Mouse (Mus musculus): ENCODE measurements around the gene Idh1. TPM values are rescaled to one million over a fixed set of nuclear protein-coding genes. Genes with fewer than 3 reads are reported as not detected.

Idh1 gene
- polyA plus RNA-seq, 1 experiment: 44.7 TPM

DNA sequence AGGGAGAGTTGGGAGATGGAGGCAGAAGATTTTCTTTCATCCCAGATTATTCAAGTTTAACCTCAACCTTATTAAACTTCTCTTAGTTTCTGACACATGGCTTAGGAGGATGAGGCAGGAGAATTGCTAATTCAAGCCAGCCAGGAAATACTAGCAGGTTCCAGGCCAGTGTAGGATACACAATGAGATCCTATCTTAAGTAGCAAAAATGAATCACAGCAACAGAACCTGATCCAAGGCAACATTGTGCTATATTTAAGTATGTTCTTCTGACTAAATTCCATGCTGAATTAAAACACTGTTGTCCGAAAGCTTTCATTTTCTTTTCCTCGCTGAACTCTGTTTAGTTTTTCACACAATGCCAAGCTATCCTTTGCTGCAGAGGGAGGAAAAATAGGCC lies 6.9 kb upstream of the Idh1 start:
- Histone ChIP-seq H3K27me3 (ENCODE audit: control insufficient read depth, insufficient read depth, insufficient read length) (no peaks in the 10 kb centered on the region), H3ac (ENCODE audit: control insufficient read depth, insufficient read length) (no peak overlapping the region)

DNA sequence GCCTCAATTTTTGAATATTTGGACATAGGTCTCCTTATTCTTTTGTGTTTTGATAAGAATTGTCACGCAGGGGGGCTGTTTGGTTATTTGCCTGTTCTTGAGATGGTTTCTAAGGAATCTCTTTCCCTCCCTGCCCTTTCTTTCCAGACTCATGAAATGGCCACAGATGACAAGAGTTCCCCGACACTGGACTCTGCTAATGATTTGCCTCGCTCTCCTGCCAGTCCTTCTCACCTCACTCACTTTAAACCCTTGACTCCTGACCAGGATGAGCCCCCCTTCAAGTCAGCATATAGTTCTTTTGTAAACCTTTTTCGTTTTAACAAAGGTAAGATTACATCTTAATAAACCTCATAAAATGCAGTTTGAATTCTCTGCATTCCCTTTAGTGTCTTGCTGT lies 3.9 kb upstream of the Idh1 start:
- H3ac ChIP-seq (ENCODE audit: control insufficient read depth, insufficient read length): no peak overlapping the region

More for the DNA sequence above, 6.9 kb upstream of the Idh1 start:
- no peak overlapping the region for H3K4me3 ChIP-seq
- TF ChIP-seq SRF (IDR thresholded peaks at IDR 0.05; ENCODE audit: control insufficient read depth, insufficient read length, low read depth) (no peak), CEBPB (IDR thresholded peaks at IDR 0.05; ENCODE audit: insufficient read depth, poor library complexity, severe bottlenecking) (no peak), TCF3 (IDR thresholded peaks at IDR 0.05; ENCODE audit: insufficient read length, low read depth) (no peak)
- peaks cover 21% of the 10 kb centered on the region for H3K79me2 ChIP-seq (ENCODE audit: control insufficient read depth, insufficient read depth)
- peaks cover 23% of the 10 kb centered on the region for H3K36me3 ChIP-seq (ENCODE audit: control insufficient read depth, insufficient read depth)
- no peak overlapping the region for H3K4me2 ChIP-seq (ENCODE audit: low read depth)

GRCm38 (mm10) chr1:65187074-65187430 lies 752 bp upstream of the Idh1 start:
- peak overlapping the region; percentile 78 for H3K4me2 ChIP-seq (ENCODE audit: low read depth)
- H3ac ChIP-seq (ENCODE audit: control insufficient read depth, insufficient read length): peak overlapping the region; percentile 77
- peaks cover 3% of the 10 kb centered on the region for H3K36me3 ChIP-seq (ENCODE audit: control insufficient read depth, insufficient read depth)
- TF ChIP-seq USF1 (IDR thresholded peaks at IDR 0.05; ENCODE audit: low read depth) (no peak), POLR2AphosphoS2 (IDR thresholded peaks at IDR 0.05; ENCODE audit: insufficient read length, low read depth) (no peak), E2F4 (IDR thresholded peaks at IDR 0.05; ENCODE audit: insufficient read depth) (no peak), TCF12 (IDR thresholded peaks at IDR 0.05; ENCODE audit: insufficient read depth, poor library complexity, severe bottlenecking) (no peak), REST (IDR thresholded peaks at IDR 0.05; ENCODE audit: insufficient read depth, insufficient read length) (no peak), SRF (IDR thresholded peaks at IDR 0.05; ENCODE audit: control insufficient read depth, insufficient read length, low read depth) (no peak), POLR2A (IDR thresholded peaks at IDR 0.05; ENCODE audit: insufficient read length, low read depth) (no peak), CEBPB (IDR thresholded peaks at IDR 0.05; ENCODE audit: insufficient read depth, poor library complexity, severe bottlenecking) (no peak), MYOG (IDR thresholded peaks at IDR 0.05; ENCODE audit: control insufficient read depth in 1 of 3, insufficient read depth in 1 of 3, insufficient read length in 2 of 3, low read depth in 2 of 3) (no peak), MAX (IDR thresholded peaks at IDR 0.05; ENCODE audit: low read depth) (no peak), MYOD1 (IDR thresholded peaks at IDR 0.05; ENCODE audit: control insufficient read depth in 1 of 3, insufficient read length in 2 of 3, low read depth in 2 of 3) (no peak)
- peak overlapping the region; percentile 36 for H3K4me3 ChIP-seq
- H3K27me3 ChIP-seq (ENCODE audit: control insufficient read depth, insufficient read depth, insufficient read length): no peaks in the 10 kb centered on the region
- H3K79me2 ChIP-seq (ENCODE audit: control insufficient read depth, insufficient read depth): peaks cover 35% of the 10 kb centered on the region

More for the DNA sequence above, 3.9 kb upstream of the Idh1 start:
- Histone ChIP-seq H3K79me2 (ENCODE audit: control insufficient read depth, insufficient read depth) (peaks cover 35% of the 10 kb centered on the region), H3K27me3 (ENCODE audit: control insufficient read depth, insufficient read depth, insufficient read length) (no peaks in the 10 kb centered on the region), H3K4me2 (ENCODE audit: low read depth) (no peak overlapping the region), H3K4me3 (no peak overlapping the region), H3K36me3 (ENCODE audit: control insufficient read depth, insufficient read depth) (peaks cover 9% of the 10 kb centered on the region)
- TF ChIP-seq SRF (IDR thresholded peaks at IDR 0.05; ENCODE audit: control insufficient read depth, insufficient read length, low read depth): no peak
- TF ChIP-seq CEBPB (IDR thresholded peaks at IDR 0.05; ENCODE audit: insufficient read depth, poor library complexity, severe bottlenecking): no peak
- TF ChIP-seq E2F4 (IDR thresholded peaks at IDR 0.05; ENCODE audit: insufficient read depth): no peak
- TF ChIP-seq POLR2AphosphoS2 (IDR thresholded peaks at IDR 0.05; ENCODE audit: insufficient read length, low read depth): no peak
- no peak for TF ChIP-seq REST (IDR thresholded peaks at IDR 0.05; ENCODE audit: insufficient read depth, insufficient read length)
- TF ChIP-seq POLR2A (IDR thresholded peaks at IDR 0.05; ENCODE audit: insufficient read length, low read depth): no peak
- TF ChIP-seq USF1 (IDR thresholded peaks at IDR 0.05; ENCODE audit: low read depth): no peak
- TF ChIP-seq TCF3 (IDR thresholded peaks at IDR 0.05; ENCODE audit: insufficient read length, low read depth): no peak
- no peak for TF ChIP-seq MYOG (IDR thresholded peaks at IDR 0.05; ENCODE audit: control insufficient read depth in 1 of 3, insufficient read depth in 1 of 3, insufficient read length in 2 of 3, low read depth in 2 of 3)
- TF ChIP-seq TCF12 (IDR thresholded peaks at IDR 0.05; ENCODE audit: insufficient read depth, poor library complexity, severe bottlenecking): no peak
- no peak for TF ChIP-seq MYOD1 (IDR thresholded peaks at IDR 0.05; ENCODE audit: control insufficient read depth in 1 of 3, insufficient read length in 2 of 3, low read depth in 2 of 3)
- TF ChIP-seq MAX (IDR thresholded peaks at IDR 0.05; ENCODE audit: low read depth): no peak

DNA sequence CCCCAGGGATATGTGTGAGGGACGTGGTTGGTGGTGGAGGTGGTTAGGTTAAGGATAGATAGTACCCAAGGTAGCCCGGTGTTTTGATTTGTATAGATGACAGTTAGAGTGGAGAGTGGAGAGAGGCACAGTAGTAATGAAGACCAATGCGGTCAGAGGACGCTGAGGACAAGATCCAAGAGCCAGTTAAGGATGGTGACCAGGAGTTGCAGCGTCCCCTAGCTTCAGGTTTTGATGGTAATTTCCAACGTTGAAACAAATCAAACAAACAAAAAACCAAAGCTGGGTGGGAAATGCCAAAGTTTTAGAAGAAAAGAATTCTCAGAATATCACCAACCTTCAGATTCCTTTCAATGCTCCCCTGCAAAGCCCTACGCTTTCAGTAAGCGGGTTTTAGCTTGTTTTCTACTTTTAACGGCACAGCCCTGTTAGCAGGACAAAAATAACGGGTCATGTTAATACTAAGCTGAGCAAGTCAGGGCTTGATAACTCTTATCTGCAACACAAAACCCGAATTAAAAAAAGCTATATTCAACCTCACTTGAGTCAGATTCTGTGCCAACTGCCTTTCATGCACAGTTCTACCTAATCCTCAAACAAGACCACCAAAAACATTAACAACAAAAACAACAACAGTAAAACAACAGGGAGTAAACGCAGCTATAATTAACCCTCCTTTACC lies 635 bp downstream of the Idh1 start:
- Histone ChIP-seq H3K4me2 (ENCODE audit: low read depth) (peak overlapping the region; percentile 89), H3K36me3 (ENCODE audit: control insufficient read depth, insufficient read depth) (no peaks in the 10 kb centered on the region), H3K79me2 (ENCODE audit: control insufficient read depth, insufficient read depth) (peaks cover 32% of the 10 kb centered on the region), H3K4me3 (peak overlapping the region; percentile 36), H3ac (ENCODE audit: control insufficient read depth, insufficient read length) (peak overlapping the region; percentile 77), H3K27me3 (ENCODE audit: control insufficient read depth, insufficient read depth, insufficient read length) (no peaks in the 10 kb centered on the region)
- TF ChIP-seq MYOG (IDR thresholded peaks at IDR 0.05; ENCODE audit: control insufficient read depth in 1 of 3, insufficient read depth in 1 of 3, insufficient read length in 2 of 3, low read depth in 2 of 3) (no peak), REST (IDR thresholded peaks at IDR 0.05; ENCODE audit: insufficient read depth, insufficient read length) (no peak), POLR2A (IDR thresholded peaks at IDR 0.05; ENCODE audit: insufficient read length, low read depth) (no peak), CEBPB (IDR thresholded peaks at IDR 0.05; ENCODE audit: insufficient read depth, poor library complexity, severe bottlenecking) (no peak), USF1 (IDR thresholded peaks at IDR 0.05; ENCODE audit: low read depth) (no peak), TCF12 (IDR thresholded peaks at IDR 0.05; ENCODE audit: insufficient read depth, poor library complexity, severe bottlenecking) (no peak), TCF3 (IDR thresholded peaks at IDR 0.05; ENCODE audit: insufficient read length, low read depth) (no peak), E2F4 (IDR thresholded peaks at IDR 0.05; ENCODE audit: insufficient read depth) (no peak), MYOD1 (IDR thresholded peaks at IDR 0.05; ENCODE audit: control insufficient read depth in 1 of 3, insufficient read length in 2 of 3, low read depth in 2 of 3) (no peak), POLR2AphosphoS2 (IDR thresholded peaks at IDR 0.05; ENCODE audit: insufficient read length, low read depth) (no peak), SRF (IDR thresholded peaks at IDR 0.05; ENCODE audit: control insufficient read depth, insufficient read length, low read depth) (no peak), MAX (IDR thresholded peaks at IDR 0.05; ENCODE audit: low read depth) (no peak)

Measured in myocyte (in vitro differentiated cells).